Mouse (Mus musculus): Measurements from ENCODE around the gene Coro6. TPM values are rescaled to one million over a fixed set of nuclear protein-coding genes. Genes with fewer than 3 reads are reported as not detected.

Coro6 gene
- polyA plus RNA-seq, 1 experiment = 50.6 TPM

DNA sequence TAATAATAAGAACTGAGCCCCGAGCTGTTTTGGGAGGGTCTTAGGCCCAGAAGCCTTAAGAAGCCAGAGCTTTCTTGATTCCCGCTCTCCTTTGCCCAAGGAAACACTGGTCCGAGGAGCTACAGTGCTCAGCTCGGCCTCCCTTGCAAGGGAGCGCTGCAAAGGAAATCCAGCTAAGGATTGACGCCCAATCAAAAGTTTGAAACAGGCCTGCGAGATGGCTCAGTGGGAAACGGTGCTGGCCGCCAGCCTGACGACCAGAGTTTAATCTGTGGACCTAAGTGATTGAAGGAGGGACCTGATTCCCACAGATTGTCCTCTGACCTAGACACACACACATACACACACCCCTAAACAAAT lies 51.6 kb downstream of the Coro6 start:
- Histone ChIP-seq H3K4me3 (peak overlapping the region; percentile 70), H3ac (ENCODE audit: control insufficient read depth, insufficient read length) (peak overlapping the region; percentile 9), H3K27me3 (ENCODE audit: control insufficient read depth, insufficient read depth, insufficient read length) (no peaks in the 10 kb centered on the region), H3K79me2 (ENCODE audit: control insufficient read depth, insufficient read depth) (no peaks in the 10 kb centered on the region), H3K4me2 (ENCODE audit: low read depth) (peak overlapping the region; percentile 93), H3K36me3 (ENCODE audit: control insufficient read depth, insufficient read depth) (no peaks in the 10 kb centered on the region)
- no peak for TF ChIP-seq CEBPB (IDR thresholded peaks at IDR 0.05; ENCODE audit: insufficient read depth, poor library complexity, severe bottlenecking)
- no peak for TF ChIP-seq MYOG (IDR thresholded peaks at IDR 0.05; ENCODE audit: control insufficient read depth in 1 of 3, insufficient read depth in 1 of 3, insufficient read length in 2 of 3, low read depth in 2 of 3)
- no peak for TF ChIP-seq POLR2AphosphoS2 (IDR thresholded peaks at IDR 0.05; ENCODE audit: insufficient read length, low read depth)
- TF ChIP-seq USF1 (IDR thresholded peaks at IDR 0.05; ENCODE audit: low read depth) = no peak
- no peak for TF ChIP-seq POLR2A (IDR thresholded peaks at IDR 0.05; ENCODE audit: insufficient read length, low read depth)
- TF ChIP-seq MAX (IDR thresholded peaks at IDR 0.05; ENCODE audit: low read depth) = no peak
- no peak for TF ChIP-seq MYOD1 (IDR thresholded peaks at IDR 0.05; ENCODE audit: control insufficient read depth in 1 of 3, insufficient read length in 2 of 3, low read depth in 2 of 3)
- TF ChIP-seq REST (IDR thresholded peaks at IDR 0.05; ENCODE audit: insufficient read depth, insufficient read length) = no peak
- TF ChIP-seq TCF3 (IDR thresholded peaks at IDR 0.05; ENCODE audit: insufficient read length, low read depth) = no peak
- TF ChIP-seq SRF (IDR thresholded peaks at IDR 0.05; ENCODE audit: control insufficient read depth, insufficient read length, low read depth) = no peak
- TF ChIP-seq E2F4 (IDR thresholded peaks at IDR 0.05; ENCODE audit: insufficient read depth) = no peak
- no peak for TF ChIP-seq TCF12 (IDR thresholded peaks at IDR 0.05; ENCODE audit: insufficient read depth, poor library complexity, severe bottlenecking)

DNA sequence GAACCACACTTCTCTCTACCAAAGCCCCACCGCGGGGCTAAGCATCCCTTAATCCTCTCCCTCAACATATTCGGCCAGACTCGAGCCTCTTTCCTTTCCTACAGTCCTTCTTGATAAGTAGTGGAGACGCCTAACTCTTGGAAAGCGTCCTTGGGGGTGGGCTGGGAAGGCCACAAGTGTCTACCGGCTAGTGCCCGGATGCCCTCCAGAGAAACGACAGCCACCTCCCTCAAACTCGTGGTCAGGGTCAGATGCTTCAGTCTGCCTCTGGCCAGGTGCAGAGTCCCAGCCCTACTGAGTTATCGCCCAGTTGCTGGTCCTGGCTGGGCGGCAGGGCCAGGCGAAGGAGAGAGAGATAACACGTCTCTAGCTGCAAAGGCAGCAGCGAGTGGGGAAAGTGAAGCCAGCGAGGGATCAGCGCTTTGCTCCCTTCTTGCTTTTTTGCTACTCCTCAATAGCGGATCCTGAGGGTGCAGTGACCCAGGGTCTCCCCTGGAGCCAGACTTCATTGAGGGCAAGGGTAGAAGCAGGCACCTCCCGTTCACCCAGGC lies 52.1 kb downstream of the Coro6 start:
- peak in 1 of 3 experiments; percentile 33 for TF ChIP-seq MYOG (IDR thresholded peaks at IDR 0.05; ENCODE audit: control insufficient read depth in 1 of 3, insufficient read depth in 1 of 3, insufficient read length in 2 of 3, low read depth in 2 of 3)
- TF ChIP-seq POLR2A (IDR thresholded peaks at IDR 0.05; ENCODE audit: insufficient read length, low read depth) = no peak
- TF ChIP-seq E2F4 (IDR thresholded peaks at IDR 0.05; ENCODE audit: insufficient read depth) = no peak
- peak in 1 of 3 experiments; percentile 28 for TF ChIP-seq MYOD1 (IDR thresholded peaks at IDR 0.05; ENCODE audit: control insufficient read depth in 1 of 3, insufficient read length in 2 of 3, low read depth in 2 of 3)
- Histone ChIP-seq H3K4me2 (ENCODE audit: low read depth) (peak overlapping the region; percentile 93), H3K27me3 (ENCODE audit: control insufficient read depth, insufficient read depth, insufficient read length) (no peaks in the 10 kb centered on the region), H3K36me3 (ENCODE audit: control insufficient read depth, insufficient read depth) (no peaks in the 10 kb centered on the region), H3K79me2 (ENCODE audit: control insufficient read depth, insufficient read depth) (no peaks in the 10 kb centered on the region), H3K4me3 (peak overlapping the region; percentile 70), H3ac (ENCODE audit: control insufficient read depth, insufficient read length) (peak overlapping the region; percentile 34)

DNA sequence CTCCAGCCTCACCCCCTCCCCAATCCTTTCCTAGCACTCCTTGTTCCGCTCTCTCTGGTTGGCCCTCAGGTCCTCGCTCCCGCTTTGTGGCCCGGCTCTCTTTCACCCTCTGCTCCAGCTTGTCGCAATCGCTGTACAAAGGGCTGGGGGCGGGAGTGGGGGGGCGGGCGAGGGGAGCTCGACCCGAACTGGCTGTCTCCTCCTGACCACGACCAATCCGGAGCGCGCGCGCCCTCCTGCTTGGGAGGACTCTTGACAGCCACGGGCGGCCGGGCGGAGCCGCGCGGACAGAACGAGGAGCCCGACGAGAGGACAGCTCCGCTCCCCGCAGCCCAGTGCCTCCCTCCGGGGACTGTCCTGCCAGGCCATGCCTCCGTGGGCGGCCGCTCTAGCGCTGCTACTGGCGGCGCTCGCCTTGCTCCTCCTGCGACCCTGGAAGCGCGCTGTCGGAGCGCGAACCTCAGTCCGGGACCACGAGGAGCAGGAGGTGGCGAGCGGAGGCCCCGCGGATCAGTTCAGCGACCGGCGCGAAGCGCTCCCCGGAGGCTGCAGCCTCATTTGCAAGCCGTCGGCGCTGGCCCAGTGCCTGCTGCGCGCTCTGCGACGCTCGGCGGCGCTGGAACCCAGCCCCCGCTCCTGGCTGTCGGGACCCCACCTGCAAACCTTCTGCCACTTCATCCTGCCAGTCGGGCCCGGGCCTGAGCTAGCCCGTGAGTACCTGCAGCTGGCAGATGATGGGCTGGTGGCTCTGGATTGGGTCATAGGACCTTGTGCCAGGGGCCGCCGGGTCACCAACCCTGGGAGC lies 52.8 kb downstream of the Coro6 start, which contains the start of gene Abhd15:
TSS of gene Abhd15 (plus strand) at position 290 of the 805 bp plus-strand sequence.
- no peaks in the 10 kb centered on the region for H3K27me3 ChIP-seq (ENCODE audit: control insufficient read depth, insufficient read depth, insufficient read length)
- no peaks in the 10 kb centered on the region for H3K79me2 ChIP-seq (ENCODE audit: control insufficient read depth, insufficient read depth)
- peak within 1 kb of the TSS; percentile 34 for H3ac ChIP-seq (ENCODE audit: control insufficient read depth, insufficient read length)
- peak within 1 kb of the TSS; percentile 70 for H3K4me3 ChIP-seq
- no peaks in the 10 kb centered on the region for H3K36me3 ChIP-seq (ENCODE audit: control insufficient read depth, insufficient read depth)
- H3K4me2 ChIP-seq (ENCODE audit: low read depth) = peak within 1 kb of the TSS; percentile 93
- TF ChIP-seq TCF3 (IDR thresholded peaks at IDR 0.05; ENCODE audit: insufficient read length, low read depth) (no peak), MYOG (IDR thresholded peaks at IDR 0.05; ENCODE audit: control insufficient read depth in 1 of 3, insufficient read depth in 1 of 3, insufficient read length in 2 of 3, low read depth in 2 of 3) (peak in 1 of 3 experiments; percentile 21), POLR2AphosphoS2 (IDR thresholded peaks at IDR 0.05; ENCODE audit: insufficient read length, low read depth) (peak; percentile 54), POLR2A (IDR thresholded peaks at IDR 0.05; ENCODE audit: insufficient read length, low read depth) (peak; percentile 65)

DNA sequence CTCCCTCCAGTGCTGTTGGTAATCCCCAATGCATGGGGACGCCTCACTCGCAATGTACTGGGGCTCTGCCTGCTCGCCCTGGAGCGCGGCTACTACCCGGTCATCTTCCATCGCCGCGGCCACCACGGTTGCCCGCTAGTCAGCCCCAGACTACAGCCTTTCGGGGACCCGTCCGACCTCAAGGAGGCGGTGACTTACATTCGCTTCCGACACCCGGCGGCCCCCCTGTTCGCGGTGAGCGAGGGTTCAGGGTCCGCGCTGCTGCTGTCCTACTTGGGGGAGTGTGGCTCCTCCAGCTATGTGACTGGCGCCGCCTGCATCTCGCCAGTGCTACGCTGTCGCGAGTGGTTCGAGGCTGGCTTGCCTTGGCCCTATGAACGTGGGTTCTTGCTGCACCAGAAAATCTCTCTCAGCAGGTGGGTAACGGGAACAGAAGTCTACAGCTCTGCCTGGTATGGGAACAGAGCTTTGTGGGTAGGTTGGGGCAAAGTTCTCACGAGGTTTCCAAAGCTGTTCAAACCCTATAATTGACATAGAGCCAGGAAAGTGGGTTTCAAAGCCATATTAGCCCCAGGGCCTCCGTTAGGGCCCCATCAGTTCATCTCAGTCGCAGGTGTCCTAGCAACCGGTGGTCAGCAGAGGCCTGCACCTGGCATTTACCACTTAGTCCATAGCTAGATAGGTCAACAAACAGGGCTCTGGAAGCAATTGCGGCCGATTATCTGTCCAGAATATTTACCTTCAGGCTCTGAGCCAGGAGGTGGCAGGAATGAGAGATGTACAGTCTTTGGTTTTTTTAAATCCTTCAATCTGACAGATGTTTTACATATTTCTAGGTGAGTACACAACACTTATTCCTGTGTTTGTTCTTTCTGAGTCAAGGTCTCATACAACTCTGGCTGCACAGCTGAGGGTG lies 53.7 kb downstream of the Coro6 start, which contains the start of gene Trp53i13:
TSS of gene Trp53i13 (minus strand) at position 344 of the 916 bp plus-strand sequence.
- Histone ChIP-seq H3ac (ENCODE audit: control insufficient read depth, insufficient read length) (peak within 1 kb of the TSS; percentile 34), H3K36me3 (ENCODE audit: control insufficient read depth, insufficient read depth) (no peaks in the 10 kb centered on the region), H3K27me3 (ENCODE audit: control insufficient read depth, insufficient read depth, insufficient read length) (no peaks in the 10 kb centered on the region), H3K4me2 (ENCODE audit: low read depth) (peak within 1 kb of the TSS; percentile 93), H3K4me3 (peak within 1 kb of the TSS; percentile 70), H3K79me2 (ENCODE audit: control insufficient read depth, insufficient read depth) (no peaks in the 10 kb centered on the region)
- TF ChIP-seq REST (IDR thresholded peaks at IDR 0.05; ENCODE audit: insufficient read depth, insufficient read length) (no peak), SRF (IDR thresholded peaks at IDR 0.05; ENCODE audit: control insufficient read depth, insufficient read length, low read depth) (no peak), E2F4 (IDR thresholded peaks at IDR 0.05; ENCODE audit: insufficient read depth) (no peak), TCF12 (IDR thresholded peaks at IDR 0.05; ENCODE audit: insufficient read depth, poor library complexity, severe bottlenecking) (no peak), MYOG (IDR thresholded peaks at IDR 0.05; ENCODE audit: control insufficient read depth in 1 of 3, insufficient read depth in 1 of 3, insufficient read length in 2 of 3, low read depth in 2 of 3) (no peak)
